Mouse (Mus musculus) adrenal gland, adult (tissue): ENCODE data around the gene Tgfbr2.
A peak's percentile ranks its signal among the peaks of the same experiment; 100 is the strongest.
"Not testable (repeated sequence)": the region's sequence is repeated elsewhere in the genome, so short reads cannot be mapped to it uniquely, and the experiment has no call there.

ENCODE experiments used
- DNase-seq, 2 experiments: peaks; one replicate each; pipeline ENCODE4 v3.0.0; 2022 to 2023; ENCODE audit warnings: low spot score in 1 of 2; ENCODE audit not compliant: inconsistent age in 2 of 2

The Tgfbr2 gene

DNA sequence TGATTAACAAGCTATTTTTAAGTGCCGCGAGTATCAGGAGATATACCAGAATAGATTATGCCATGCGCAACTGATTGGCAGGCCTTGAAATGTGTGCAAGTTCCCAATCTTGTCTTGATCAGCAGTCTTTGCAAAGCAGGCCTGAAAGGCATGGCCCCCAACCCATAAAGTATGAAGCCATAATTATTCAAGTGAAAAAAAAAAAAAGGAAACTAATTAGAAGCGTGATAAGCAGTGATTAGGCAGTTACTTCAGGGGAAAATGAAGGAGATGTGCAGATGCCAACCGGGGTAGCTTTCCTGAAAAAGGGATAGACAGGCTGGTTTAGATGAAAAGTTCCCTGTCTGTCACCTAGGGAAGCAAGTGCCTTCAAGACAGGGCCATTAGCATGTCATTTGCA lies 91.9 kb downstream of the Tgfbr2 start:
- no peak for DNase-seq

DNA sequence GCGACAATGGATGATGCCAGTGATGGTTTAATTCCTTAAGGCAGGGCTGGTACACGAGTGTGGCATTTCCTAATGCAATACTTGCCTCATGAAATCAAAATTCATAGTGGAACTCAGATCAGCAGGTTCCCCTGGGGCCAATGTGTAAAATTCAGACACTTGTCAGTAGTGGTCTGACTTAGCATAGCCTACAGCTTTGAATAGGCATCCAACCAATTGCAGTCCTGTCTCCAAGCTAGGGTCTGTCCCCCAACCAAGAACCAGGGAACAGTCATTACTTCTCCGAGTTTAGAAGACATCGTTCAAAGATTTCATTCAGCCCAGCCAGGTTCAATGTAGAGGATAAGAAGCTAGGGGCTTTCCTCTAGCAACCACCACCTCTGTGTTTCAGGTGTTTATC lies 93.4 kb downstream of the Tgfbr2 start:
- no peak for DNase-seq

DNA sequence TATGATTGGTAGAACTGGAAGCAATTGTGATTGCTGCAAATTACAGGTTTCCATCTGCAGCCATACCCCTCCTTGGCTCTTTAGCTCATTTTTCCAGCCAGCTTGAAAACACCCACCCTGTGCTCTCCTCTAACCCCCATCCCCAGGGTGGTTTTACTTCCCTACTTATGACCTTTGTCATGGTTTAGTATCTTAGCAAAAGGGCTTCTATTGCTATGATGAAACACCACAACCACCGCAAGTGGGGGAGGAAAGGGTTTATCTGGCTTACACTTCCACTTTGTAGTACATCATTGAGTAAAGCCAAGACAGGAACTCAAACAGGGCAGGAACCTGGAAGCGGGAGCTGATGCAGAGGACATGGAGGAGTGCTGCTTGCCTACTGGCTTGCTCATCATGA lies 97.7 kb downstream of the Tgfbr2 start:
- no peak for DNase-seq

DNA sequence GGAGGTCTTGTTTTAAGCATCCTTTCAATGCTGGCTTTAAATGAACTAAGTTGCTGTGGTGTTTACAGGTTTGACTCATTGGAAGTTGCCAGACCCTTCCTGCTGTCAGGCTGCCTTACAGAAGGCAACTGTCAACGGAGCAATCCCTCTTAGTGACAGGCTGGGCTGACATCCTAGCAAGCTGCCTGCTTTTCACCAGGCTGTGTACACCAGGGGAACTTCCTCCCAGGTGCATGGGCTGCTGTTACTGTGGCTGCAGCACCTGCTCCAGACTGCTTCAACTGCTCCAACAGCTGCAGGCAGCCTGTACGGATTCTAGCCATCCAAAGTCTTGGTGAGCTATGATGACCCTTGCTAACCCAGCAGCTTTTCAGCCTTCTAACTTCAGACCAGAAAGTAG lies 98.2 kb downstream of the Tgfbr2 start:
- DNase-seq = no peak

DNA sequence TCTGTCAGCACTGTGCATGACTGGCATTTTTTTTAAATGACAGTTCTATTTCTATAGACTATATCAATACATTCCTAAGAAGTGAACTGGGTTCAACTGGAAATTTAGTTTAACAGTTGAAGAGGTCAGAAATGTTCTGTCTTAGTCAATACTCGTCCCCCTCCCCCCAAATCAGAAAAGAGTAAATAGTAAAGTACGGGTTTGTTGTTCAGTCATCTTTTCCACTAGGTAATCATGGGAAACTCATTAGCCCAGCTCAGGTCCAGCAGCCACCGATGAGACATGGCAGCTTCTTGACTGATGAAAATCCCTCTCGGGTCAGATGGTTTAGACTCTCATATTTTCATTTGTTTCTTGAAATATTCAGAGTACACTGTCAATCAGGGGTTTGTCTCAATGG lies 99.0 kb downstream of the Tgfbr2 start:
- DNase-seq = no peak

DNA sequence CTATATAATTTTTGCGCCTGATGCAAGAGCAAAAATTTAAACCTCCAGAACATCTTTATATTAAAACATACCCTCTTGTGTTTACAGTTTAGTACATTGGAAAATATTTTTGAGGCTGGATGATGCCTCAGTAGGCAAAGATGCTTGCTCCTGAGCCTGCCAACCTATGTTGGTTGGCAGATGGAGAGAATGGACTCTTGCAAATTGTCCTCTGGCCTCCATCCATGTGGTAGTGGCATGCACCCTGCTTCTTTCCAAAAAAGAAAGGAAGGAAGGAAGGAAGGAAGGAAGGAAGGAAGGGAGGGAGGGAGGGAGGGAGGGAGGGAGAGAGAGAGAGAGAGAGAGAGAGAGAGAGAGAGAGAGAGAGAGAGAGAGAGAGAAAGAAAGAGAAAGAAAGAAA lies 103.6 kb downstream of the Tgfbr2 start:
- not testable (repeated sequence) for DNase-seq

- no peak for DNase-seq
Observed at GRCm38 (mm10) chr9:116064774-116065173, 110.4 kb downstream of the Tgfbr2 start.

DNA sequence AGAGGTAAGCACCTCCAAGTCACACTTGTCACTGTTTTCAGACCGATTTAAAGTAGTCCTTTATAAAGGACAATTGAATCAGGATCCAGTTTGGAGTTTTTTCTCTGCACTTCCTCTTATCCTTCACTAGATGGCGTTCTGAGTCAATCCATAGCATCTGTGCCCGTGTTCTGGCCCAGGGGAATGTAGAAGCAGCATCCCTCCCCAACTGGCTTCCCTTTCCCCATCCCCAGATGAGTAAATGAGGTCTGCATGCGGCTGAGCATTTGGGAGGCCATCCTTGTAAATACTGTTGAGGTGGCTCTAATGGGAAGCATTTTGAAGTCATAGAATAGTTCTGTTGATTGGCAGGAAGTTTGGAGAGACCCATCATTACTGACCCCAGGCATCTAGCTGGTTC lies 114.5 kb downstream of the Tgfbr2 start:
- peak; percentile 14 to 70 for DNase-seq

- peak in 1 of 2 experiments; percentile 34 for DNase-seq
Observed at GRCm38 (mm10) chr9:116059156-116059555, 116.0 kb downstream of the Tgfbr2 start.

DNA sequence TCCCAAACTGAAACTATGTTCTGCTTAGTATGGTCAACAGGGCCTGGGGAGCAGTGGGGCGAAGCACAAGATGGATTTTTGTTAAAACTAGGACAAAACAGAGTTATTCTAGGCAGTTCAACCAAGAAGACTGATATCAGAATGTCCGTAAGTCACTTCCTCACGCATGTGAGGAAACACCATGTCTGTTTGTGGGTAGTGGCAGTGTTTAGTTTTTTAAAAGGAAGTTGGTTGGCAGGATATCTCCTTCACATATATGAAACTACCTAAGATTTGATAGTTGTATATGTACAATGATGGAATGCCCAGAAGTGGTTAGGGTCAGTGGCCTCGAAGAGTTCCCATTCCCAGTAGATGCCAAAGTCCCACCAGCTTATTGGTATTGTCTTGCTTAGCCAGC lies 116.7 kb downstream of the Tgfbr2 start:
- DNase-seq = no peak

- DNase-seq = no peak
Observed at GRCm38 (mm10) chr9:116053976-116054375, 121.2 kb downstream of the Tgfbr2 start.

- no peak for DNase-seq
Observed at GRCm38 (mm10) chr9:116049985-116050384, 125.2 kb downstream of the Tgfbr2 start.

DNA sequence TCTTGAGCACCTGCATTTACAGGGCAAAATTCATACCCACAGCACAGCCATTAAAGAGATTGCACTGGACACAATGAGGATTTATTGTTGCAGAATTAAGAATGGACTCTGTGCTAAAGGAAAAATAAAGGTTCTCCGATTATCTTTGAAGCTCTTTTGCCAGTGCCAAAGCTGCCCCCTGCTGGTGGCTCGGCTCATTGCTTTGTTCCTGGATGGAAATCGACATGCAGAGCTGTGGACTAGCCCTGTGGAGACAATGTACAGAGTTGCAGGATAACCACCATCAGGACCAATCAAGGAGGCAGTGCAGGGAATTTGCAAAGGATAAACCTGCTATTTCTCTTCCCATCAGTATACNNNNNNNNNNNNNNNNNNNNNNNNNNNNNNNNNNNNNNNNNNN lies 133.4 kb downstream of the Tgfbr2 start:
- peak; percentile 73 to 94 for DNase-seq

GRCm38 (mm10) chr9:116041369-116041768 lies 133.8 kb downstream of the Tgfbr2 start:
- no peak for DNase-seq

- not testable (repeated sequence) for DNase-seq
Observed at GRCm38 (mm10) chr9:116040852-116041251, 134.3 kb downstream of the Tgfbr2 start.

- DNase-seq = no peak
Observed at GRCm38 (mm10) chr9:116039981-116040380, 135.2 kb downstream of the Tgfbr2 start.

DNA sequence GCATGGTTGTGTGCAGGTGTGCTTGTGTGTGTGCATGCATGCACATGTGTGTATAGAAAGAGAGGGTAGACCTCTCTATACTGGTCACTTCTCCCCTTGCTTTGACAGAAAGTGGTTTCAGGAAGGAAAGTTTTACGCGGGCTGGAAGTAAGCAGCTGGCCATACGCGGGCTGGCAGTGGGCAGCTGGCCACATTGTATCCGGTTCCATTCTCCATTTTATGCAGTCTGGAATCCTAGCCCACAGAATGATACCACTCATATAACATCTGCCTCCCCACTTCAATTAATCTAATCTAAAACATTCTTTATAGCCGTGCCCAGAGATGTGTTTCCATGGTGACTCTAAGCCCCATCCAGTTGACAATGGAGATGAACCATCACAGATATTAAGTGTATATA lies 136.9 kb downstream of the Tgfbr2 start:
- DNase-seq = no peak
